Comparison of ENCODE assay signal across 33 mouse cellular contexts in genomic region chr6:52517272-52517671, GRCm38 (mm10).
"Had no signal": no experiment of that assay in that cellular context is flagged by ENCODE, and none has a peak within 500 bp of the region (broad histone marks: within the 10 kb centered on the region; RNA-seq: fewer than 3 reads in every experiment).

No protein-coding gene starts in this region.

- ATAC-seq: hindbrain, postnatal 0 days; inflammation-experienced regulatory T-cells, adult 6 months; intestine, embryonic 15.5 days; intestine, embryonic 16.5 days; intestine, postnatal 0 days had no signal

- H3K4me2 ChIP-seq: heart, embryonic 11.5 days; heart, embryonic 12.5 days; heart, embryonic 13.5 days; heart, embryonic 15.5 days; hindbrain, embryonic 13.5 days; hindbrain, embryonic 14.5 days; hindbrain, embryonic 15.5 days; intestine, embryonic 15.5 days; kidney, embryonic 15.5 days had no signal

- H3K4me1 ChIP-seq: heart, embryonic 10.5 days; heart, embryonic 12.5 days; heart, embryonic 13.5 days; heart, embryonic 15.5 days; hindbrain, embryonic 15.5 days; intestine, embryonic 15.5 days; kidney, embryonic 15.5 days had no signal

- H3K9me3 ChIP-seq: heart, embryonic 10.5 days; heart, embryonic 12.5 days; heart, embryonic 13.5 days; heart, embryonic 15.5 days; hindbrain, embryonic 10.5 days; hindbrain, embryonic 13.5 days; hindbrain, embryonic 15.5 days; intestine, embryonic 15.5 days; kidney, embryonic 15.5 days had no signal

- H3K36me3 ChIP-seq: heart, embryonic 10.5 days; heart, embryonic 12.5 days; heart, embryonic 13.5 days; heart, embryonic 15.5 days; hindbrain, embryonic 10.5 days; hindbrain, embryonic 13.5 days; hindbrain, embryonic 15.5 days; intestine, embryonic 15.5 days; kidney, embryonic 15.5 days had no signal

- H3K27ac ChIP-seq: heart, embryonic 10.5 days; heart, embryonic 13.5 days; heart, embryonic 15.5 days; hindbrain, embryonic 10.5 days; hindbrain, embryonic 15.5 days; hindbrain, postnatal 0 days; intestine, embryonic 15.5 days; kidney, embryonic 15.5 days; kidney, postnatal 0 days; layer of hippocampus, adult 2 months had no signal

- H3K9ac ChIP-seq: heart, embryonic 12.5 days; heart, embryonic 13.5 days; heart, embryonic 15.5 days; hindbrain, embryonic 13.5 days; hindbrain, embryonic 14.5 days; hindbrain, embryonic 15.5 days; intestine, embryonic 15.5 days; kidney, embryonic 15.5 days had no signal

- H3K4me3 ChIP-seq: heart, embryonic 10.5 days; heart, embryonic 12.5 days; heart, embryonic 13.5 days; heart, embryonic 15.5 days; hindbrain, embryonic 10.5 days; hindbrain, embryonic 13.5 days; hindbrain, embryonic 15.5 days; intestine, embryonic 15.5 days; kidney, embryonic 15.5 days; layer of hippocampus, adult 2 months had no signal

- DNase-seq: heart, postnatal 10 days; heart, postnatal 14 days; heart, postnatal 36 days; heart, postnatal 4 days; kidney, adult 11 months; kidney, adult 18-20 months; kidney, adult 2 months; kidney, adult 8-10 months; kidney, adult 9 months; kidney, postnatal 10 days; kidney, postnatal 14 days; kidney, postnatal 25 days; kidney, postnatal 36 days; kidney, postnatal 4 days; layer of hippocampus, adult 9-11 months; layer of hippocampus, postnatal 36 days had no signal

- H3K27me3 ChIP-seq: heart, embryonic 12.5 days; heart, embryonic 13.5 days; hindbrain, embryonic 13.5 days; hindbrain, embryonic 15.5 days; intestine, embryonic 15.5 days; kidney, embryonic 15.5 days had no signal
